Mouse (Mus musculus) MEL (cell line): ENCODE measurements around the gene Sept9. TPM values are rescaled to one million over a fixed set of nuclear protein-coding genes. Genes with fewer than 3 reads are reported as not detected.

Source experiments
- DNase-seq: peaks from one replicate; pipeline ENCODE4 v3.0.0; 2011; ENCODE audit warnings: low read depth, low spot score
- H3K27ac ChIP-seq: 2 replicates; pipeline ENCODE4 v1.5.1; 2012; ENCODE audit warnings: low read depth, mild to moderate bottlenecking, control low read depth, low read length, moderate library complexity; ENCODE audit not compliant: control insufficient read depth
- H3K27me3 ChIP-seq, 2 experiments: fragments of 150-350 bp in 1 of 2; sonication (generic) in 1 of 2; 2 replicates each; pipeline ENCODE4 v1.6.1; 2012; ENCODE audit warnings: low read length in 2 of 2, mild to moderate bottlenecking in 2 of 2, improper control_type of control experiment in 1 of 2, moderate library complexity in 1 of 2; ENCODE audit not compliant: insufficient read depth in 2 of 2, control insufficient read depth in 1 of 2
- H3K36me3 ChIP-seq, 2 experiments: 2 replicates each; pipeline ENCODE4 v1.6.1; 2012 to 2014; ENCODE audit warnings: low read length in 2 of 2, improper control_type of control experiment in 1 of 2, inconsistent platforms in 1 of 2, mild to moderate bottlenecking in 1 of 2; ENCODE audit not compliant: insufficient read depth in 2 of 2, control insufficient read depth in 1 of 2
- H3K4me1 ChIP-seq, 2 experiments: fragments of 150-350 bp in 1 of 2; sonication (generic) in 1 of 2; 2 replicates each; pipeline ENCODE4 v1.6.1; 2012; ENCODE audit warnings: low read length in 2 of 2, improper control_type of control experiment in 1 of 2, mild to moderate bottlenecking in 1 of 2; ENCODE audit not compliant: insufficient read depth in 2 of 2, control insufficient read depth in 1 of 2
- H3K4me3 ChIP-seq, 2 experiments: fragments of 150-350 bp in 1 of 2; sonication (generic) in 1 of 2; 2 replicates each; pipeline ENCODE4 v1.5.1; 2012; ENCODE audit warnings: low read depth in 2 of 2, low read length in 2 of 2, mild to moderate bottlenecking in 2 of 2, moderate library complexity in 2 of 2, control low read depth in 1 of 2, improper control_type of control experiment in 1 of 2; ENCODE audit not compliant: control insufficient read depth in 1 of 2, insufficient read depth in 1 of 2
- H3K79me2 ChIP-seq: 2 replicates; pipeline ENCODE4 v1.6.1; 2012; ENCODE audit warnings: mild to moderate bottlenecking, low read length, moderate library complexity; ENCODE audit not compliant: control insufficient read depth, poor library complexity, insufficient read depth
- H3K9ac ChIP-seq: 2 replicates; pipeline ENCODE4 v1.6.1; 2012; ENCODE audit warnings: low read depth, mild to moderate bottlenecking, control low read depth, low read length, moderate library complexity; ENCODE audit not compliant: control insufficient read depth, poor library complexity, severe bottlenecking
- H3K9me3 ChIP-seq: fragments of 150-350 bp; sonication (generic); replicated peaks from 2 replicates; pipeline ENCODE4 v1.6.1; 2012; ENCODE audit warnings: mild to moderate bottlenecking, low read length, improper control_type of control experiment, moderate library complexity; ENCODE audit not compliant: insufficient read depth
- BHLHE40 ChIP-seq: IDR thresholded peaks from 2 replicates; pipeline ENCODE4 v1.6.1; 2012; ENCODE audit warnings: low read depth, mild to moderate bottlenecking, inconsistent platforms, low read length, improper control_type of control experiment, borderline replicate concordance
- CTCF ChIP-seq, 3 experiments: IDR thresholded peaks in 2 of 3; conservative IDR thresholded peaks in 1 of 3; 2 replicates each; pipeline ENCODE4 v1.5.1; 2011 to 2012; ENCODE audit warnings: low read length in 3 of 3, low read depth in 2 of 3, mild to moderate bottlenecking in 2 of 3, improper control_type of control experiment in 1 of 3, inconsistent platforms in 1 of 3, mixed read lengths in 1 of 3, moderate library complexity in 1 of 3; ENCODE audit not compliant: control insufficient read depth in 1 of 3, insufficient read depth in 1 of 3, poor library complexity in 1 of 3, severe bottlenecking in 1 of 3
- ELF1 ChIP-seq: IDR thresholded peaks from 2 replicates; pipeline ENCODE4 v1.6.1; 2014; ENCODE audit warnings: low read depth, mild to moderate bottlenecking, inconsistent platforms, low read length, improper control_type of control experiment, moderate library complexity
- GATA1 ChIP-seq: IDR thresholded peaks from 2 replicates; pipeline ENCODE4 v1.6.1; 2011; ENCODE audit warnings: low read depth, low read length, improper control_type of control experiment
- HCFC1 ChIP-seq: IDR thresholded peaks from 2 replicates; pipeline ENCODE4 v1.6.1; 2012; ENCODE audit warnings: low read depth, mild to moderate bottlenecking, inconsistent platforms, low read length, improper control_type of control experiment, moderate library complexity
- JUND ChIP-seq: IDR thresholded peaks from 2 replicates; pipeline ENCODE4 v1.6.1; 2011; ENCODE audit warnings: low read depth, mild to moderate bottlenecking, improper control_type of control experiment, low read length
- KAT2A ChIP-seq: conservative IDR thresholded peaks from 2 replicates; pipeline ENCODE4 v1.6.1; 2012; ENCODE audit warnings: low read depth, low read length, improper control_type of control experiment, inconsistent platforms
- MAFK ChIP-seq: IDR thresholded peaks from 2 replicates; pipeline ENCODE4 v1.6.1; 2011; ENCODE audit warnings: low read depth, mild to moderate bottlenecking, low read length, improper control_type of control experiment, borderline replicate concordance
- MAZ ChIP-seq: IDR thresholded peaks from 2 replicates; pipeline ENCODE4 v1.6.1; 2012; ENCODE audit warnings: low read depth, mild to moderate bottlenecking, inconsistent platforms, low read length, improper control_type of control experiment
- MXI1 ChIP-seq: IDR thresholded peaks from 2 replicates; pipeline ENCODE4 v1.6.1; 2011; ENCODE audit warnings: mild to moderate bottlenecking, low read depth, low read length, improper control_type of control experiment
- MYB ChIP-seq: IDR thresholded peaks from 2 replicates; pipeline ENCODE4 v1.6.1; 2011; ENCODE audit warnings: mild to moderate bottlenecking, low read depth, low read length, improper control_type of control experiment
- NRF1 ChIP-seq: IDR thresholded peaks from 2 replicates; pipeline ENCODE4 v1.6.1; 2014; ENCODE audit warnings: low read depth, mild to moderate bottlenecking, inconsistent platforms, low read length, improper control_type of control experiment, moderate library complexity; ENCODE audit not compliant: poor library complexity, insufficient read depth, severe bottlenecking
- POLR2A ChIP-seq, 2 experiments: IDR thresholded peaks; 2 replicates each; pipeline ENCODE4 v1.6.1; 2011 to 2012; ENCODE audit warnings: low read length in 2 of 2, mild to moderate bottlenecking in 2 of 2, control low read depth in 1 of 2, improper control_type of control experiment in 1 of 2, low read depth in 1 of 2, moderate library complexity in 1 of 2; ENCODE audit not compliant: control insufficient read depth in 1 of 2, insufficient read depth in 1 of 2, poor library complexity in 1 of 2
- POLR2AphosphoS5 ChIP-seq: IDR thresholded peaks from 2 replicates; pipeline ENCODE4 v1.6.1; 2012; ENCODE audit warnings: low read depth, borderline replicate concordance, mild to moderate bottlenecking, inconsistent platforms, low read length, moderate library complexity, mixed read lengths
- RAD21 ChIP-seq: IDR thresholded peaks from 2 replicates; pipeline ENCODE4 v1.6.1; 2011; ENCODE audit warnings: mild to moderate bottlenecking, low read depth, low read length, improper control_type of control experiment
- RCOR1 ChIP-seq: IDR thresholded peaks from 2 replicates; pipeline ENCODE4 v1.6.1; 2012; ENCODE audit warnings: low read depth, mild to moderate bottlenecking, inconsistent platforms, low read length, improper control_type of control experiment
- SMC3 ChIP-seq: IDR thresholded peaks from 2 replicates; pipeline ENCODE4 v1.6.1; 2011; ENCODE audit warnings: low read depth, low read length, improper control_type of control experiment
- TAL1 ChIP-seq: IDR thresholded peaks from 2 replicates; pipeline ENCODE4 v1.6.1; 2012; ENCODE audit warnings: mild to moderate bottlenecking, inconsistent platforms, low read length, moderate library complexity, mixed read lengths
- UBTF ChIP-seq: IDR thresholded peaks from 2 replicates; pipeline ENCODE4 v1.6.1; 2012; ENCODE audit warnings: low read depth, mild to moderate bottlenecking, inconsistent platforms, low read length, improper control_type of control experiment, moderate library complexity, borderline replicate concordance; ENCODE audit not compliant: insufficient read depth
- ZC3H11A ChIP-seq: IDR thresholded peaks from 2 replicates; pipeline ENCODE4 v1.6.1; 2012; ENCODE audit warnings: low read depth, mild to moderate bottlenecking, inconsistent platforms, low read length, improper control_type of control experiment
- ZNF384 ChIP-seq: IDR thresholded peaks from 2 replicates; pipeline ENCODE4 v1.6.1; 2012; ENCODE audit warnings: low read depth, mild to moderate bottlenecking, inconsistent platforms, low read length, improper control_type of control experiment
- polyA plus RNA-seq, 2 experiments: library from polyadenylated mRNA; stranded (reverse) in 1 of 2; unstranded in 1 of 2; fragments of >175 nt in 1 of 2; fragments of >200 nt in 1 of 2; gene quantifications; 2 replicates each; pipeline versions ENCODE4 v1.2.1 to v1.2.4; 2012; ENCODE audit warnings: low replicate concordance in 2 of 2, low read depth in 1 of 2; ENCODE audit not compliant: insufficient read length in 2 of 2, insufficient read depth in 1 of 2, missing spikeins in 1 of 2
- total RNA-seq: library from RNA; depleted of rRNA; stranded (reverse); fragments of 300-350 nt; gene quantifications from 2 replicates; pipeline ENCODE4 v1.2.3, GENCODE M21; 2012

Gene Sept9
- total and polyA plus RNA-seq, 3 experiments: 49.7 to 196 (median 163) TPM

DNA sequence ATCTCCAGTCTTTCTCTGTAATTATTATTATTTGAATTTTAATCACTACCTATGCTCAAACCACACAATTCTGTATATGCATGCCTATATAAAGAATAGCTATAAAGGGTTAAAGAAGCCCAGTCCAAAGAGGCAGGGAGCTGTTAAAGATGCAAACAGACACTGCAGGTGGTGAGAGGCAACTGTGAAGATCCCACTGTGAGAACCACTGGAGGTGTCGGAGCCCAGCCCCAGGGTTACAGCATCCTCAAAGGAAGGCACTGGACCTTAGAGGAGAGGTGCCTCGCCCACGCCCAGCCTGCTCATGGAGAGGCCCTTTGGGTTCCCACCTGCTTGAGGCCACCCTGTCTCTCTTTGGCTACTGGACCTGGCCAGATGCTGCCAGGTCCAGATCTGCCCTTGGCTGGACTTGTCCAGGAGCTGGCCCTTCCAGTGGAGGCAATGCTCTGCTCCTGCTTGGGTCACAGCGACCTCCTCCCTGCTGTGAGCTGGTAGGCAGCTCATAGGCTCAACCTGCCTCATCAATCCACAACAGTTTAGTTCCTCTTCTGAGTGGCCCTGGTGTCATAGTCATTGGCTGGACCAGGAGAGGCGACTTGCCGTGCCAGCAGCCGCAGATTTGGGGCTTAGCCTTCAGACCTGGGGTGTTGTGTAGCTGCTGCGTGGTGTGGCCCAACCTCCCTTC lies 45.7 kb downstream of the Sept9 start:
- DNase-seq: peak; percentile 42
- Histone ChIP-seq H3K9me3 (no peaks in the 10 kb centered on the region), H3K27me3 (no peaks in the 10 kb centered on the region), H3K79me2 (no peaks in the 10 kb centered on the region), H3K4me3 (no peak overlapping the region), H3K9ac (no peak overlapping the region), H3K27ac (no peak overlapping the region), H3K36me3 (peaks cover 0 to 51% of the 10 kb centered on the region in 2 experiments; a peak in 2 of 4 replicates), H3K4me1 (peaks cover 31 to 69% of the 10 kb centered on the region in 2 experiments)
- no peak for TF ChIP-seq MAFK
- no peak for TF ChIP-seq HCFC1
- TF ChIP-seq CTCF (IDR thresholded peaks at IDR 0.05 in 2 of 3, conservative IDR thresholded peaks at IDR 0.05 in 1 of 3; ENCODE audit: control insufficient read depth in 1 of 3, insufficient read depth in 1 of 3, low read depth in 2 of 3, low read length in 3 of 3, poor library complexity in 1 of 3, severe bottlenecking in 1 of 3): no peak
- TF ChIP-seq JUND: no peak
- TF ChIP-seq ZC3H11A: no peak
- TF ChIP-seq ZNF384: no peak
- TF ChIP-seq MYB: no peak
- no peak for TF ChIP-seq GATA1
- no peak for TF ChIP-seq SMC3
- TF ChIP-seq MXI1: no peak
- no peak for TF ChIP-seq POLR2A (IDR thresholded peaks at IDR 0.05; ENCODE audit: control insufficient read depth in 1 of 2, insufficient read depth in 1 of 2, low read depth in 1 of 2, low read length in 2 of 2, poor library complexity in 1 of 2)
- TF ChIP-seq RAD21: no peak
- TF ChIP-seq TAL1: no peak

DNA sequence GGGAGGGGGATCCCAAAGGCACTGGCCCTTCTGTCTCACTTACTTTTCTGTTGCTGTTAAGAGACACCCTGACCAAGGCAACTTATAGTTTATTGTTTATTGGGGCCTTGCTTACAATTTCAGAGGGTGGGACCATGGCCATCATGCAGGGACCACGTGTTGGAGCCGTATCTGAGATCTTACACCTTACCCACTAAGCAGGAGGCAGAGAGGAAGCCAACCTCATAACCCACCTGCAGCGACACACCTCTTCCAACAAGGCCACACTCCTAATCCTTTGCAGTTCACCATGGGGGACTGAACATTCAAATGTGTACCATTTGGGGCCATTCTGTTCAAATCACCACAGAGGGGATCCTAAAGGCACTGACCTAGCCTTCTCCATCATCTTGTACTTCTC lies 46.4 kb downstream of the Sept9 start:
- Histone ChIP-seq H3K4me3 (no peak overlapping the region), H3K9me3 (no peaks in the 10 kb centered on the region), H3K9ac (no peak overlapping the region), H3K27ac (no peak overlapping the region), H3K36me3 (peaks cover 0 to 55% of the 10 kb centered on the region in 2 experiments; a peak in 2 of 4 replicates), H3K79me2 (no peaks in the 10 kb centered on the region), H3K4me1 (peaks cover 34 to 76% of the 10 kb centered on the region in 2 experiments), H3K27me3 (no peaks in the 10 kb centered on the region)
- no peak for DNase-seq
- TF ChIP-seq KAT2A (no peak), MAFK (no peak), POLR2AphosphoS5 (no peak), ELF1 (no peak), BHLHE40 (no peak), MXI1 (no peak), POLR2A (IDR thresholded peaks at IDR 0.05; ENCODE audit: control insufficient read depth in 1 of 2, insufficient read depth in 1 of 2, low read depth in 1 of 2, low read length in 2 of 2, poor library complexity in 1 of 2) (no peak), JUND (no peak), RAD21 (no peak), HCFC1 (no peak), NRF1 (no peak), GATA1 (no peak), UBTF (no peak), RCOR1 (no peak), MAZ (no peak)
